Mouse (Mus musculus) erythroblast, adult 5-6 weeks (primary cell): ENCODE measurements around the gene Cpe. TPM values are rescaled to one million over a fixed set of nuclear protein-coding genes. Genes with fewer than 3 reads are reported as not detected.

Experiments used
- ATAC-seq: replicated peaks from 2 replicates; pipeline ENCODE4 v1.8.0; 2016; ENCODE audit warnings: moderate number of reproducible peaks, mild to moderate bottlenecking, moderate TSS enrichment, inconsistent platforms; ENCODE audit not compliant: poor library complexity, low FRiP score, severe bottlenecking
- total RNA-seq, 2 experiments: library from RNA; stranded (forward) in 1 of 2; stranded (reverse) in 1 of 2; fragments of 150-400 nt in 1 of 2; fragments of 200-764, 138-1000 nt in 1 of 2; gene quantifications; 2 replicates each; pipeline versions ENCODE4 v1.2.3 to v1.2.4; 2015 to 2017; ENCODE audit warnings: low replicate concordance in 2 of 2

Gene Cpe
- total RNA-seq (2015; ENCODE audit: low replicate concordance) (not detected in 2 replicates), total RNA-seq (2017; ENCODE audit: low replicate concordance) (not detected in 2 replicates)

GRCm38 (mm10) chr8:64692651-64693201 lies at the start of gene Cpe:
Gene Cpe, minus strand, starts transcription at chr8:64693054.
- ATAC-seq, result no peak

DNA sequence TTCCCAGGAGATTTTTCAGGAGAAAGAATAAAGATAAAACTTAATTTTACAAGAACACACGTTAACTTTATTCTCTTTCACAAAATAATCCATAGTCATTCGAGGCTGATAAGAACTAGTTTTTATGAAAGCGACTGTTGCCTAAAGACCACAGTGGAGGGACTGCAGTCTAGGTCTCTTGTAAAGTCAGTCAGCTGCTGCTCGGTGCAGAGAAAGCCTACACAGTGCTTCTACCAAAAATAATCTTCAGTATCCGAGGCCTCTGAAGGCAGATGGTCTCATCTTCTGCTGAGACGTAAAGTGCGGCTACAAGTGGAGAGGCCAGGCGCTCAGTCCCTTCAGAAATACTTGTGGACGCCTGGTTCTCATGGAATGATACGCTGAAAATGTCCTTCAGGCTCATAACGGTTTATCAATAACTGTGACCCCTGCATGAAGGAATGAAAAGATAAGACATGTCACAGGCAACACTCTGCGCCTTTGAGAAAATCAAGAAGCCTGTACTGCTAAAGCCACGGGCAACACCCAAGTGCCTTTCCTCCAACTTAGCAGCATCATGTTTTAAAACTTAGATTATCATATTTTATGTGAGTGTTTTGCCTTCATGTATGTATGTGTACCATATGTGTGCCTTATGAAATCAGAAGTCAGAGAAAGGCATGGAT lies 47.8 kb upstream of the Cpe start:
- ATAC-seq, result no peak

DNA sequence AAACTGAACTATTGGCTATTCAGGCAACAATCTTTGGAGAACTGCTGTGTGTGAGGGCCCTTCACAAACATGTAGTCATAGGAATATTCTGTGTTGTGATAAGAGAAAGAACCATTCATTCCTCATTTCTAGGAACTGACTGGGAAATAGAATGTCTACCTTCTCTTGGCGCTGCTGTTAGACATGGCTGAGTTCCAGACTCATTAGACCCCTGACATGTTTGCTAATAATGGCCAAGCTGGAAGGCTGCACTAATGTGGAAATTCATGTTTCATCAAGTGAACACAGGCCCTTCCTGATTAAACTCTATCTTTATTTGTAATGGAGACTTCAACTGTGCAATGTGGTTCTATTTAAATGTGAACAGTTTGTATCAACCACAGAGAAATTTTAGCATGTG lies 46.1 kb upstream of the Cpe start:
- no peak for ATAC-seq

DNA sequence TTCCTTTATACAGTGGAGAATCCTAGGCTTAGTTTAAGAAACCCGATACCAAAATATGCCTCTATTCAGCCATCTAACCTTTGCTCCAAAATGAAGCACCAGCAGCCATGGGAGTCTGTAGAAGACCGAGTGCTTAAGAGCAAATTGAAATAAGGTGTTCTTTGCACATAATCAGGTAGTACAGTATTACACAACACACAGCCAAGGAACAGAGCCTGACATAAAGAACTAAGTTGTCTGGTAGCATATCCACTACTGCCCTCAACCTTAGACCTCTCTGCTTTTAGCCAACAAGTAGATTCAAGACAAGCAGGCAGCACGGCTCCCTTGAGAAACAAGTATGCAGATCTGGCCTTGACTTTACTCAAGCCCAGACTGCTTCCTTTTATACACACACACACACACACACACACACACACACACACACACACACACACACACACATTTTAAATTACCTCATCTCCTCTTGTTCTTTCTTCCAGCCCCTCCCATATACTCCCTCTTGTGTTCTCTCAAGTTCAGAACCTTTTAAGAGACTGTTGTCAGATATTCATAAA lies 44.0 kb upstream of the Cpe start:
- no peak for ATAC-seq

DNA sequence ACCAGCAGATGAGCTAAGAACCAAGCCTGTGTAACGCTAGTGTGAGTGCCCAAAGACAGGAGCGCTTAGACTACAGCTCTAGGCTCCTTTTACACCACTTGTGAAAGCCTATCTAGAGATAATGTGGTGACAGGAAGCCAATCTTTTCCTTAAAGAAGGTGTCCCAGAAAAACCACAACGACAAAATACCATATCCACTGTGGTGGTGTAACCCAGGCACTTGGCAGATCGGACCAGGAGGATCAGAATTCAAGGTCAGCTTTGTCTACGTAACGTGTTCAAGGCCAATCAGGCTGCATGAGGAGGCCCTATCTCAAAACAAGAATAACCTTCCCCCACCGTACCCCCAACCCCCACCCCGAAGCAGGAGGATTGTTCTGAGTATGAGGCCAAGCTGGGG lies 42.3 kb upstream of the Cpe start:
- no peak for ATAC-seq

DNA sequence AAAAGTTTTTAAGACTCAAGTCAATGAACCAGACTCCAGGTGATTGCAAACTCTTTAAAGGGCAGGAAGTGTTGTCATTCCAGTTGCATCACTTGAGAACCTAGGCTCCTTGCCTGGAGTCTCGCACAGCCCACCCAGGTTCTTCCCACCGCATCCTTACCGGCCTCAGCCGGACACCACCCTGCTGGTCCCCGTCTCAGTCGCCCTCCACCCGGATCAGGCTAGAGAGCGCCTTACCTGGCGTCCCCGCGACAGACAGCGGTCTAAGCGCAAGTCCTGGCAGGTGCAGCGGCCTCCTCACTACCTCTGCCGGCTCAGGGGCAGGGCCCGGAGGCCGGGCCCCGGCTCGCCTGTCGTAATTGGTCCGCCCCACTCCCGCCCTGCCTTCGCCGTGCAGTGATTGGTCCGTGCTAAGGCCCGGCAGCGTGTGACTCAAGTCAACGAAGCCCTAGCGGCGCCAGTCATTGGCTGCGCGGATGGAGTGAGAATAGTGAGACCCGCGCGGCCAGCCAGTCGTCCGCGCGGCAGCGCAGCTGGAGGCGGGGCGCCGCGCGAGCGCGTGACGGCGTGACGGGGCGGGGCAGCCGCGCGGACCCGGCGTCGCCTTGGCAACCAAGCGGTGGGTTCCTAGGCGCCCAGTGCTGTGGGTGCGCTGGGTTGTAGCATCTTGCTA lies 40.6 kb upstream of the Cpe start, which contains the start of gene Msmo1:
Msmo1 (minus strand) TSS at position 522 of the 673 bp plus-strand sequence.
- peak; percentile 99 for ATAC-seq

DNA sequence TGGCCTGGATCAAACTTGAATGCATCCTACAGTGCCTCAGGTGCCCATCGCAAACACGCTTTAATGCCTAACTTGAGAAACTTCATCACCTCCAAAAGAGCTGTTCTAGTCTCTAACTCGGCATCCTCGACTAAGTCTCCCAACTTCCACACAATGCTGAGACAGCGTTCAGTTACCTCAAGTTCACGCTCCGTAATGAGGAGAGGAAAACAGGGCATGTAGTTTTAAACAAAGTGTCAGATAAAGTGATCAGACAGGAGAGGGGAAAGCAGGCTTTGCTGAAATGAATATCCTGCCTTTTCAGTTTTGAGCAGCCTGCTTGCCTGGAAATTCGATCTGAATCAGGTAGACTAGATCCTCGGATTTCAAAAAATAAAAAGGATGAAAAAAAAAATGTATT lies 39.7 kb upstream of the Cpe start:
- no peak for ATAC-seq

- no peak for ATAC-seq
Measured at GRCm38 (mm10) chr8:64728156-64728555, 35.3 kb upstream of the Cpe start.

GRCm38 (mm10) chr8:64726190-64726695 lies 33.4 kb upstream of the Cpe start:
- no peak for ATAC-seq

- ATAC-seq, result no peak
Measured at GRCm38 (mm10) chr8:64723206-64723605, 30.4 kb upstream of the Cpe start.

GRCm38 (mm10) chr8:64717868-64718267 lies 25.0 kb upstream of the Cpe start:
- no peak for ATAC-seq

DNA sequence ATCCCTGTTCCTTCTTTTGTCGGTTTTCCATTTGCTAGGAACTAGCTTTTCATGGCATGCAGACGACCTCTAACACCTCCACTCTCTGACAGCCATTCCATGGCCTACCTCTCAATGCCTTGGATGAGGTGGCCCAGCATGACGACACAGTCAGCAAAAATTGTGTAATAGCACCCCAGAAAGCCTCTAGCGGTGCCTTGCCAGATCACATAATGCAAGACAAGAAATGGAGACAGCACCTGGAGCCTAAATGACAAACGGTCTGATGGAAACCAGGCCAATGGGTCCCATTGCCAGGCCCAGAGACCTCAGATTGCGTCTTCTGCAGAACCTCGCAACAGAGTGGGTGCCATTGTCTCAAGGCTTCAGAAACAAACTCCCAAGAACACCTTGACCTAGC lies 19.6 kb upstream of the Cpe start:
- ATAC-seq, result no peak

- no peak for ATAC-seq
Measured at GRCm38 (mm10) chr8:64711544-64711943, 18.7 kb upstream of the Cpe start.

GRCm38 (mm10) chr8:64707481-64707880 lies 14.6 kb upstream of the Cpe start:
- no peak for ATAC-seq

- ATAC-seq, result no peak
Measured at GRCm38 (mm10) chr8:64703191-64703590, 10.3 kb upstream of the Cpe start.

- ATAC-seq, result no peak
Measured at GRCm38 (mm10) chr8:64691591-64692401, 1.1 kb downstream of the Cpe start.

GRCm38 (mm10) chr8:64690845-64691244 lies 2.0 kb downstream of the Cpe start:
- ATAC-seq, result no peak

DNA sequence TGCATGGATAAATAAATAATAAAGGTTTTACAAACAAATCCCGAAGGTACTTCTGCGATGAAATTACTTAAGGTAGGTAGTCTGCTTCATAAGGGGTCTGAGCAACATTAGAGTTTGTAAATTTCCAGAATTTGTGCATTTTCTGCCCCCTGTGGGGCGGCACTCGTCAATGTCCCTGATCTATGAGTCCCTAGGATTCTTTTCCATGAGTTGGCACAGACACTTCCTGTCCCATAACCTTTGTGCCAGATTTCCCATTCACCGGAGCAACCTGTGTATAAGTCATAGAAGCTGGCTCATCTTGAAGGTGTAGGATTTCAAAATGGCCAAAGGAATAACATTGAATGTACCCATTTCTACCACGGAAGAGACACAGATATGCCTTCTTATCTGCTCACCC lies 2.5 kb downstream of the Cpe start:
- no peak for ATAC-seq

GRCm38 (mm10) chr8:64688741-64689140 lies 4.1 kb downstream of the Cpe start:
- ATAC-seq, result no peak

DNA sequence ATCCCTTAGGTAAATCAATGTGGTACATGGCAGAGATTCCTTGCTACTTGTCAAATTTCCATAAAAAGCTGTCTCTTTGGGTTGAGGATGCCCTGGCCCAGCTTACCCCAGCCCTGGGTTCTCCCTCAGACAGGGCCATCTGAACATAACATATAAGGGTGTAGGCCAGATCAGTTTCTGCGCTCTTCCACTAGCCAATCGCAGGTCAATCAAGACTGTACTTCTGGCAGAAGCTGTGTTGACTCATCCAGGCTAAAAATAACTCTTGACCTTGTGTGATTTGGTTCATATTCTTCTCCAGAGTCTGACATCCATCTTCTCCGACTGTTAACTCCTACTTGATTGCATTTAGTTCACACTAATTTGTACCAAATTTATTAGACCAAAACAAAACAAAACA lies 4.7 kb downstream of the Cpe start:
- no peak for ATAC-seq
